Mouse (Mus musculus) urinary bladder, postnatal 10 days (tissue): ENCODE measurements around the gene Entr1.
A peak's percentile ranks its signal among the peaks of the same experiment; 100 is the strongest.

Source experiments
- DNase-seq: peaks from one replicate; pipeline ENCODE4 v3.0.0; 2022; ENCODE audit warnings: low spot score

The Entr1 gene

GRCm38 (mm10) chr2:26389154-26389690, at the start of gene Entr1, which contains the start of gene Pmpca:
TSS of gene Entr1 (minus strand) at chr2:26389316.
TSS of gene Pmpca (plus strand) at chr2:26389339.
- peak; percentile 27 for DNase-seq

- no peak for DNase-seq
These were observed 49.3 kb upstream of the Entr1 start for GRCm38 (mm10) chr2:26438373-26438772.

GRCm38 (mm10) chr2:26437221-26437620, 48.1 kb upstream of the Entr1 start:
- no peak for DNase-seq

GRCm38 (mm10) chr2:26434791-26435572, 45.9 kb upstream of the Entr1 start:
- DNase-seq: no peak

GRCm38 (mm10) chr2:26429851-26430250, 40.7 kb upstream of the Entr1 start:
- no peak for DNase-seq

- DNase-seq: no peak
These were observed 35.4 kb upstream of the Entr1 start for GRCm38 (mm10) chr2:26424541-26424940.

- DNase-seq: no peak
These were observed 34.0 kb upstream of the Entr1 start for GRCm38 (mm10) chr2:26423086-26423485.

- DNase-seq: no peak
These were observed 32.9 kb upstream of the Entr1 start for GRCm38 (mm10) chr2:26421969-26422368.

GRCm38 (mm10) chr2:26418120-26418519, 29.0 kb upstream of the Entr1 start:
- DNase-seq: no peak

- no peak for DNase-seq
These were observed 27.9 kb upstream of the Entr1 start for GRCm38 (mm10) chr2:26417066-26417465.

GRCm38 (mm10) chr2:26410931-26411411, 21.9 kb upstream of the Entr1 start:
- no peak for DNase-seq

GRCm38 (mm10) chr2:26410091-26410490, 21.0 kb upstream of the Entr1 start:
- no peak for DNase-seq

GRCm38 (mm10) chr2:26409362-26409761, 20.2 kb upstream of the Entr1 start:
- no peak for DNase-seq

- DNase-seq: peak; percentile 95
These were observed 19.6 kb upstream of the Entr1 start, which contains the start of gene Inpp5e for GRCm38 (mm10) chr2:26408515-26409356. TSS of gene Inpp5e (minus strand) at chr2:26409203.

- DNase-seq: no peak
These were observed 14.2 kb upstream of the Entr1 start for GRCm38 (mm10) chr2:26403306-26403705.

- DNase-seq: no peak
These were observed 13.1 kb upstream of the Entr1 start for GRCm38 (mm10) chr2:26402265-26402664.

- DNase-seq: no peak
These were observed 11.9 kb upstream of the Entr1 start for GRCm38 (mm10) chr2:26401023-26401422.

GRCm38 (mm10) chr2:26400296-26400695, 11.2 kb upstream of the Entr1 start:
- DNase-seq: no peak

GRCm38 (mm10) chr2:26399647-26400046, 10.5 kb upstream of the Entr1 start:
- no peak for DNase-seq

GRCm38 (mm10) chr2:26398978-26399377, 9.9 kb upstream of the Entr1 start:
- DNase-seq: no peak

- DNase-seq: no peak
These were observed 2.5 kb upstream of the Entr1 start for GRCm38 (mm10) chr2:26391617-26392016.

- no peak for DNase-seq
These were observed 1.8 kb upstream of the Entr1 start for GRCm38 (mm10) chr2:26390954-26391353.
